Mouse (Mus musculus) forebrain, embryonic 15.5 days (tissue): ENCODE results near the gene Rela. TPM values are rescaled to one million over a fixed set of nuclear protein-coding genes. Genes with fewer than 3 reads are reported as not detected.
A peak's percentile ranks its signal among the peaks of the same experiment; 100 is the strongest.

Source experiments
- ATAC-seq: fragments of 200-750 bp; cut with Nextera tagmentation; replicated peaks from 2 replicates; pipeline ENCODE4 v1.8.0; 2017; ENCODE audit warnings: mild to moderate bottlenecking, moderate TSS enrichment, moderate library complexity
- H3K27ac ChIP-seq: fragments of 300-500 bp; sonication (generic); replicated peaks from 2 replicates; pipeline ENCODE4 v1.5.1; 2015; ENCODE audit warnings: mild to moderate bottlenecking, inconsistent platforms
- H3K27me3 ChIP-seq: fragments of 300-500 bp; sonication (generic); 2 replicates; pipeline ENCODE4 v1.6.1; 2015; ENCODE audit warnings: inconsistent platforms
- H3K36me3 ChIP-seq: fragments of 300-500 bp; sonication (generic); 2 replicates; pipeline ENCODE4 v1.6.1; 2015; ENCODE audit warnings: mild to moderate bottlenecking, inconsistent platforms
- H3K4me1 ChIP-seq: fragments of 300-500 bp; sonication (generic); 2 replicates; pipeline ENCODE4 v1.6.1; 2015; ENCODE audit warnings: inconsistent platforms
- H3K4me2 ChIP-seq: fragments of 300-500 bp; sonication (generic); replicated peaks from 2 replicates; pipeline ENCODE4 v1.6.1; 2015; ENCODE audit warnings: mild to moderate bottlenecking, inconsistent platforms
- H3K4me3 ChIP-seq: fragments of 300-500 bp; sonication (generic); 2 replicates; pipeline ENCODE4 v1.5.1; 2015; ENCODE audit warnings: mild to moderate bottlenecking, inconsistent platforms
- H3K9ac ChIP-seq: fragments of 300-500 bp; sonication (generic); replicated peaks from 2 replicates; pipeline ENCODE4 v1.6.1; 2015; ENCODE audit warnings: mild to moderate bottlenecking, inconsistent platforms
- H3K9me3 ChIP-seq: fragments of 300-500 bp; sonication (generic); 2 replicates; pipeline ENCODE4 v1.6.1; 2016; ENCODE audit warnings: inconsistent platforms
- WGBS: fragments of 180-500 bp; shearing (Covaris S2); methylation state at CpG from one replicate; pipeline ENCODE4 v1.1.7; 2015; ENCODE audit warnings: mixed read lengths; 5-methylcytosine and 5-hydroxymethylcytosine counted together
- microRNA-seq: library from miRNA; unstranded; fragments of <30 nt; microRNA quantifications from one replicate; pipeline ENCODE4, GENCODE M21; 2016
- polyA plus RNA-seq: library from polyadenylated mRNA; unstranded; fragments of >200 nt; fragmentation: Nextera tagmentation; extraction: Ambion mirVana; gene quantifications from 2 replicates; pipeline ENCODE4 v1.2.1, GENCODE M21; 2015

The Rela gene
- polyA plus RNA-seq, 1 experiment from 2014 or later: 34.7 TPM

- Histone ChIP-seq H3K4me3 (no peak overlapping the region), H3K4me1 (peaks cover 46% of the 10 kb centered on the region), H3K27ac (peak overlapping the region; percentile 21; the same call in 1 of the 2 replicates), H3K27me3 (no peaks in the 10 kb centered on the region), H3K9ac (no peak overlapping the region), H3K9me3 (no peaks in the 10 kb centered on the region), H3K4me2 (no peak overlapping the region), H3K36me3 (peaks cover 13% of the 10 kb centered on the region)
- WGBS: 84% methylated on average over 10 of the region's 10 CpGs
- no peak for ATAC-seq
These were observed 55.7 kb downstream of the Rela start for GRCm38 (mm10) chr19:5692913-5693396.

GRCm38 (mm10) chr19:5693801-5694200 is 56.5 kb downstream of the Rela start:
- no peak overlapping the region for H3K4me3 ChIP-seq
- peaks cover 21% of the 10 kb centered on the region for H3K36me3 ChIP-seq
- no peak overlapping the region for H3K4me2 ChIP-seq
- no peak overlapping the region for H3K27ac ChIP-seq
- peaks cover 44% of the 10 kb centered on the region for H3K4me1 ChIP-seq
- H3K9me3 ChIP-seq: no peaks in the 10 kb centered on the region
- H3K27me3 ChIP-seq: no peaks in the 10 kb centered on the region
- no peak for ATAC-seq
- H3K9ac ChIP-seq: no peak overlapping the region
- 87% methylated on average over 6 of the region's 6 CpGs for WGBS

- peak; percentile 62 for ATAC-seq
- 5% methylated on average over 41 of the region's 41 CpGs for WGBS
These were observed 58.7 kb downstream of the Rela start for GRCm38 (mm10) chr19:5695849-5696462.

More at GRCm38 (mm10) chr19:5695849-5696462, 58.7 kb downstream of the Rela start:
- 0 out of 2 replicates have a peak overlapping the region, but pooled peaks have one; percentile 6 for H3K27ac ChIP-seq
- no peak overlapping the region; the same call in 1 of the 2 replicates for H3K9ac ChIP-seq
- peaks cover 26% of the 10 kb centered on the region for H3K4me1 ChIP-seq
- peak overlapping the region; percentile 38 for H3K4me3 ChIP-seq
- H3K27me3 ChIP-seq: no peaks in the 10 kb centered on the region
- H3K4me2 ChIP-seq: peak overlapping the region; percentile 50
- peaks cover 40% of the 10 kb centered on the region for H3K36me3 ChIP-seq
- no peaks in the 10 kb centered on the region for H3K9me3 ChIP-seq

Small RNAs within 50 kb of the gene (microRNA-seq; reads per million reads assigned to microRNA genes)
- gene Mir6987: not detected

Other genes with a start within 250 kb of the Rela start
- 81.2 and 90.2 TPM in 2 replicates for gene Sart1, start 248.8 kb upstream of the Rela start, polyA plus RNA-seq
- 0.10 TPM in 1 of 2 replicates, not detected in the other for gene Tsga10ip, start 235.0 kb upstream of the Rela start, polyA plus RNA-seq
- 306 and 315 TPM in 2 replicates for gene Drap1, start 212.5 kb upstream of the Rela start, polyA plus RNA-seq
- 66.5 TPM in 2 replicates for gene AI837181, start 212.3 kb upstream of the Rela start, polyA plus RNA-seq
- gene Fosl1, start 189.9 kb upstream of the Rela start, polyA plus RNA-seq: not detected in 2 replicates
- 10.7 and 11.4 TPM in 2 replicates for gene Ccdc85b, start 179.6 kb upstream of the Rela start, polyA plus RNA-seq
- 160 and 184 TPM in 2 replicates for gene Fibp, start 176.9 kb upstream of the Rela start, polyA plus RNA-seq
- 4.4 and 4.8 TPM in 2 replicates for gene Ctsw, start 169.0 kb upstream of the Rela start, polyA plus RNA-seq
- gene Efemp2, start 163.5 kb upstream of the Rela start, polyA plus RNA-seq: 30.1 TPM in 2 replicates
- 55.3 and 60.7 TPM in 2 replicates for gene Mus81, start 149.1 kb upstream of the Rela start, polyA plus RNA-seq
- gene Cfl1, start 147.0 kb upstream of the Rela start, polyA plus RNA-seq: 3,659 and 3,744 TPM in 2 replicates
- gene 1700020D05Rik, start 133.7 kb upstream of the Rela start, polyA plus RNA-seq: 0.39 and 0.49 TPM in 2 replicates
- 71.9 and 72.8 TPM in 2 replicates for gene Snx32, start 126.9 kb upstream of the Rela start, polyA plus RNA-seq
- gene Ovol1, start 76.8 kb upstream of the Rela start, polyA plus RNA-seq: not detected in 2 replicates
- 2.2 and 2.3 TPM in 2 replicates for gene Ap5b1, start 69.5 kb upstream of the Rela start, polyA plus RNA-seq
- 93.4 and 99.8 TPM in 2 replicates for gene Rnaseh2c, start 35.6 kb upstream of the Rela start, polyA plus RNA-seq
- gene Kat5, start 27.2 kb upstream of the Rela start, polyA plus RNA-seq: 75.9 and 76.9 TPM in 2 replicates
- 14.1 and 15.5 TPM in 2 replicates for gene Sipa1, start 26.2 kb downstream of the Rela start, polyA plus RNA-seq
- 12.2 and 13.0 TPM in 2 replicates for gene Map3k11, start 51.3 kb downstream of the Rela start, polyA plus RNA-seq
- 27.6 and 29.1 TPM in 2 replicates for gene Pcnx3, start 51.4 kb downstream of the Rela start, polyA plus RNA-seq
- 0.33 TPM in 1 of 2 replicates, not detected in the other for gene Kcnk7, start 66.9 kb downstream of the Rela start, polyA plus RNA-seq
- 11.1 and 13.3 TPM in 2 replicates for gene Ehbp1l1, start 88.8 kb downstream of the Rela start, polyA plus RNA-seq
- 190 and 200 TPM in 2 replicates for gene Fam89b, start 92.2 kb downstream of the Rela start, polyA plus RNA-seq
- gene Ltbp3, start 103.4 kb downstream of the Rela start, polyA plus RNA-seq: 10.6 and 14.3 TPM in 2 replicates
- gene Scyl1, start 133.9 kb downstream of the Rela start, polyA plus RNA-seq: 66.9 and 67.9 TPM in 2 replicates
- 19.5 and 23.3 TPM in 2 replicates for gene Frmd8, start 237.8 kb downstream of the Rela start, polyA plus RNA-seq
- 1.2 and 1.7 TPM in 2 replicates for gene Slc25a45, start 240.3 kb downstream of the Rela start, polyA plus RNA-seq